Mouse (Mus musculus) right cerebral cortex, postnatal 25 days (tissue): ENCODE data around the gene 1600014C10Rik.

Source experiments
- DNase-seq: peaks from one replicate; pipeline ENCODE4 v3.0.0; 2022

Gene 1600014C10Rik

DNA sequence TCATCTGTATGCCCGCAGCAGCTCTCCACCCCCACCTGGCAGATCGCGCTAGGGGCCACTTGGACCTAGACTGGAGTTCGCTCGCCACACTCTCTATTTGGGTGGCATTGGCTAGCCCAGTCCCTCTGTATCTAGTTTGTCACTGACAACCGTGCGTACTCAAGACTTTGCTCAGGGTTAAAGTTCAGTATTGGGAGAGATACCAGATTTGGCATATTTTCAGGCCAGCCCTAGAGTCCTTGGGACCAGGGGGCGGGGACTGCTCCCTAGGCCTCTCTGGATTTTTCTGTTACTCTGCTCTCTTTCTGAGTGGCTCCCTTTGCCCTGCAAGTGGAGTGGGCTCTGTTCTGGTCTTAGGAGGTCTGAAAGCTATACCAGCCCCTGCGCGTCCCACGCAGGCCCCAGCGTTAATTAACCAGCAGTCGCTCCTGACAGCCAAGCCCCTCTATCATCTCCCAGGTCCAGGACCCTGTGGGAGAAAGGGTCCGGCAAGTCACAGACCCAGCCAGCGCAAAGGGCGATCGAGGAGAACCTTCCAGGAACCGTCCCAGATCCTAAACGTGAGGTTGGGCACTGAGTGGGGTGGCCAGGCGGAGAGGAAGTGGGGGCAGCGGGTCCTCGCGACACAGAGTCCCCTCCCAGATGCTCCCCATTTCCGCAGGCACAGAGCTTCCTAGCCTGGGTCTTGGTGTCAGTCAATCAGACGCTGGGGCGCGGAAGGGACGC lies at the start of gene 1600014C10Rik:
TSS of gene 1600014C10Rik (plus strand) at position 256 of the 726 bp plus-strand sequence.
- peak; percentile 15 for DNase-seq

GRCm38 (mm10) chr7:38134471-38134870 lies 48.5 kb upstream of the 1600014C10Rik start:
- DNase-seq: no peak

GRCm38 (mm10) chr7:38140324-38140723 lies 42.7 kb upstream of the 1600014C10Rik start:
- peak; percentile 61 for DNase-seq

GRCm38 (mm10) chr7:38141747-38142545 lies 41.1 kb upstream of the 1600014C10Rik start:
- DNase-seq: peak; percentile 79

DNA sequence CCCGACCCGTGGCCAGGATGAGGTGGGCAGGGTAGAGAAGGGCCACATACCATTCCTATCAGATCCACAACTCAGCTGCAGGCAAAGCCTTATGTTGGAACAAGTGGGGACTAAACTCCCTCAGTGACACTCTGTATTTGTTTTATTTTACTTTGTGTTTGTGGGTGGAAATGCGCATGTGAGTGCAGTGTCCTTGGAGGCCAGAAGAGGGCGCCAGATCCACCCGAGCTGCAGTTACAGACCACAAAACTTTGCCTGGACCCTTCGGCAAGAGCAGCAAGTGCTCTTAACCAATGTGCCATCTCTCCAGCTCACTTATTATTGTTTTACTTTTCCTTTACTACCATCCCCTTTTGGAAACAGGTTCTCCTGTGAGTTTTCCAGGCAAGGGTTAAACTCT lies 35.5 kb upstream of the 1600014C10Rik start:
- no peak for DNase-seq

DNA sequence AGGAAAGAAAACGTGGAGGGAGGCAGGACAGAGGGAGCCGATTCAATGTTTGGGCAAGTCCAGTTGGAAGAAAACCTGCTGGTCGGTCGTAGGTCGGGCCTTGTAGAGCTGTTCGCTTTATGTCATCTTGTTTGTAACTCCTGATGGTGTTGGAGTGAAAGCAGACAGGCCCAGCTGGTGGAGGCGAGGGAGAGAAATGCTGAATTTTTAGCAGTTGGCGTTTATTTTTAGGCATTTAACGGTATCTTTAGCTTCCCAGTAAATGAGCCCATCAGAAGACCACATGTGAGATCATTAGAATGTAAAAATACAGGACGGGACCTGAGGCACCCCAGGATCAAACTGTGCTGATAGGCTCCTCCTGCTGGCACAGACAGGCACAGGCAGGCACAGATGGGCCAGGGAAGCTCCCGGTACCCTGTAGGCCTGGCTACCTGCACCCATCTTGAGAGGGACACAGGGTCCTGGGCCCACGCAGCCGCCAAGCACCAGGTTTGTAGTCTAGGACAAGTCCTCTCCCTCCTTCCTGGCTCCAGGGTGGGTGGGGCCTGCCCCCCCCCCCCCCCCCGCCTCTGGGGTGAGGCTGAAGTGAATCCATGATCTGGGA lies 31.2 kb upstream of the 1600014C10Rik start:
- DNase-seq: no peak

DNA sequence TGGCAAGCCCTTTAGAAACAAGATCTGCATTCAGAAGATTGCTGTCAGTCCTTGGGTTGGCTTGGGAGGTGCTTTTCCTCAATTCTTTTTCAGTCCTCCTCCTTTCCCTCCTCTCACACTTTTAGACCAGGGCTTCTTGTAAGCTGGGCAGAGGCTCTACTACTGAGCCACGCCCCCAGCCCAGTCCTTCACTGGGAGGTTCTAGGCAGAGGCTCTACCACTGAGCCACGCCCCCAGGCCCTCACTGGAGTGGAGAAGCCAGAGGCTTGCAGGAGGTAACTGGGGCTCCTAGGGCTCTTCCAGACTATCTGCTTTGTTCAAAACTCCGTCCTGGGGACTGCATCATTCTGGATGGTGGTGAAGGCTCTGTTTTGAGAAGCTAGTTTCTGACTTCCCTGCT lies 30.4 kb upstream of the 1600014C10Rik start:
- DNase-seq: no peak

DNA sequence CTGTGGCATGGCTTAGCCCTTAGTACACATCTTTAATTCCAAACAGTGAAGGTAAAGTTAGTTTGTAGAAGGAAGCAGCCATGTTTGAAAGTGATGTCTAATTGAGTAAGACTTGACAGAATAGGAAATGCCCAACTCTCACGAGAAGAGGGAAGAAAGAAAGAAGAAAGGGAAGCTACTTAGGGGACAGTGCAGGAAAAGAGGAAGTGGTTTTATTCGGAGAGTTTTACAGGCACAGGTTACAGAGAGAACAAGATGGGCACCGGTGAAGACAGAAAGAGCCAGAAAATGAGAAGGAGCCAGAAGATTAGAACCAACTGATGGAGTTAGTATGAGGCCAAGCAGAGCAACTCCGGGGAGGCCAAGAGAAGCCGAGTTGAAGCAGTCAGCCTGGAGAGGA lies 27.2 kb upstream of the 1600014C10Rik start:
- DNase-seq: no peak

DNA sequence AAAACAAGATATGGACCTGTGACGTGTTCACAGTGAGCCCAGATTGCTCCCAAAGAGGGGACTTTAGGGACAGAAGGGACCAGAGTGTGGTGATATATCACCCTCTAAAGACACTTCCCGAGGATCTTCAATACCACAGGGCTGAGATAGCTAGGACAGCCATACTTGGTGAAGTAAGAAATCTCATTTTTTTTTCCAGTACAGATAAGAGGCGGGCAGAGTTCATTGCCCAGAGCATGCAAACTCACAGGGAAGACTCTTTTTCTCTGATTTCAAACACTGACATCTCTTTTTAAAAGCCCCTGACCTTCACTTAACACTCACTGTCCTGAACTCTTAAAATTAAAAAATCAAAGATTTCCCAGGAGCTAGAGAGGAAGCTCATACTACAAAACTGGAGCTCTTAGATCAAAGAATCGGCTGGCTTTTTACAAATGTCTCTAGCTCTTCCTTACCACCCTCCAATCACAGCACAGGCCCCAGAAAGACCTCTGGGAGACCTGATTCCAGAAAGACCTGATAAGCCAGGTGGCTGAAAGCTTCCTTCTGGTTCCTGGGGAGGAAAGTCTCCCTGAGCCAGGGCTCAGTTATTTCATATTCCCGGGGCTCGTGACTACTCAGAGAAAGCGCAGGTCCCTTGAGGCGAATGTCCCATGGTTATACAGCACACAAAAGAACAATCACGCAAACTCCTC lies 24.1 kb upstream of the 1600014C10Rik start:
- no peak for DNase-seq

DNA sequence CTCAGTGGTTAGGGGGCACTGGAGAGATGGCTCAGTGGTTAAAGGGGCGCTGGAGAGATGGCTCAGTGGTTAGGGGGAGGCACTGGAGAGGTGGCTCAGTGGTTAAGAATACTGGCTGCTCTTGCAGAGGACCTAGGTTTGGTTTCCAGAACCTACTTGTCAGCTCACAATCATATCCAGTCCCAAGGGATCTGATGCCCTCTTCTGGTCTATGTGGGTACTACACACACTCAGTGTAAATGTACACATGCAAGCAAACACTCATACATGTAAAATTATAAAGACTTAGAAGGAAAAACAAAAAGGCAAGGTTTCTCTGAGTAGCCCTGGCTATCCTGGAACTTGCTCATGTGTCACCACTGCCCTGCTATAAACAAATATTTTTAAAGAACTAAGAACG lies 21.6 kb upstream of the 1600014C10Rik start:
- DNase-seq: no peak

DNA sequence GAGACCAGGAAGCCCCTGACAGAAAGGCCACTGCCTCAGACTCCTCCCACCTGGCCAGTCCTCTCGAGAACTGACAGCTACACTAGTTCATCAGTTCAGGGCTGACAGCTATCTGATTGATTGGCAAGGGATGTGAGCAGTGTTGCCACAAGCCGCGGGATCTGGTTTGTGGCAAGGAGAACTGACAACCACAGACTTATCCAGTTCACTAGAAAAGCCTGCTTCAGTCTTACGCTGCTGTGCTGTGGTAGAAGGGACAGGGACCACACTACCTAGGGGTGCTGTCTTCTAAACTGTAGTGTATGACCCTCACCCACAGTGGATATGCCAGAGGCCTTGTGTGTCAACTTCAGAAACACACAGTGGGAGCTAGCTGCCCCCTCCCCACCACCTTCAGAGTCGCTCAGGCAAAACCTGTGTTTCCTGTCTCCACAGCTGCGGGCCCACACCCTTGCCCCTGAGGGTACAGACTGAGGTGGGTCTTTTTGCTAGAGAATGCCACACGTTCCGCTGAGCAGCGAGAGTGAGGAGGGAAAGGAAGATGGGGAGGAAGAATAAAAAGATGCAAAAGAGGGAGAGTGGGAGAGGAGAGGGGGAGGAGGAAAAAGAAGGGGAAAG lies 19.5 kb upstream of the 1600014C10Rik start:
- DNase-seq: no peak

GRCm38 (mm10) chr7:38166930-38167645 lies 15.9 kb upstream of the 1600014C10Rik start:
- DNase-seq: no peak

GRCm38 (mm10) chr7:38167724-38168141 lies 15.3 kb upstream of the 1600014C10Rik start:
- peak; percentile 66 for DNase-seq

DNA sequence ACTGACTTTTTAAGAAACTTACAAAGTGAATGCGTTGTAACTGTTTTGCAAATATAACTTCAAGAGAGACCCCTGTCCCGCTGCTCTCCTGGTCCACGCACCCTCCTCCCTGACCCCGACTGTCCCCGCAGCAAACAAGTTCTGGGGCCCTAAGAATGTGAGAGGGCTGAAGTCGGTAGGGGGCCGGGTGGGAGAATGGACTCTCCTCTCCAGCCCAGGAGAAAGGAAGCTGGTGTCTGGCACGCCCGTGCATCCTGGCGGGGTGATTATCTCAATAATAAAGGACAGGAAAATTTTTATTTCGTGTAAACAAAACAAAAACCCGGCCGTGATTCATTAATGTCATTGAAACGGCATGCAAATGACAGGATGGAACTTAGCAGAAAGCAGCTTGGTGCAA lies 9.1 kb upstream of the 1600014C10Rik start:
- no peak for DNase-seq

GRCm38 (mm10) chr7:38174321-38175148 lies 8.5 kb upstream of the 1600014C10Rik start:
- DNase-seq: peak; percentile 63

- DNase-seq: no peak
Measured at GRCm38 (mm10) chr7:38176056-38176455, 7.0 kb upstream of the 1600014C10Rik start.

- DNase-seq: no peak
Measured at GRCm38 (mm10) chr7:38179896-38180295, 3.1 kb upstream of the 1600014C10Rik start.

DNA sequence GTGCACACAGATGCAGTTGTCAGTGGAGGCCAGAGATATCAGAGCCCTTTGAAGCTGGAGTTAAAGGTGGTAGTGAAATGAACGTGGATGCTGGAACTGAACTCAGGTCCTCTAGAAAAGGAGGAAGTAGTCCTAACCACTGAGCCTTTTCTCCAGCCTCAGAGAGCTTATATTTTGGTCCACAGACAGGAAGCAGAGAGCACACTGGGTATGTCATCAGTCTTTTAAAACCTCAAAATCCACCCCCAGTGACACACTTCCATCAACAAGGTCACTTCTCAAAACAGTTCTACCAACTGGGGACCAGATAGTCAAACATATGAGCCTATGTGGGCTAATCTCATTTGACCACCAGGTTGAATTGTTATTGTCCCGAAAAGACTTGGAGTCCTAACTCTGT lies 1.7 kb upstream of the 1600014C10Rik start:
- no peak for DNase-seq

GRCm38 (mm10) chr7:38182596-38182961 lies 438 bp upstream of the 1600014C10Rik start:
- DNase-seq: peak; percentile 78

GRCm38 (mm10) chr7:38183709-38184417 lies 846 bp downstream of the 1600014C10Rik start:
- DNase-seq: peak; percentile 88

GRCm38 (mm10) chr7:38184418-38184745 lies 1.4 kb downstream of the 1600014C10Rik start:
- DNase-seq: no peak
